Mouse (Mus musculus): ENCODE data around the gene 4930523C07Rik.

4930523C07Rik gene

DNA sequence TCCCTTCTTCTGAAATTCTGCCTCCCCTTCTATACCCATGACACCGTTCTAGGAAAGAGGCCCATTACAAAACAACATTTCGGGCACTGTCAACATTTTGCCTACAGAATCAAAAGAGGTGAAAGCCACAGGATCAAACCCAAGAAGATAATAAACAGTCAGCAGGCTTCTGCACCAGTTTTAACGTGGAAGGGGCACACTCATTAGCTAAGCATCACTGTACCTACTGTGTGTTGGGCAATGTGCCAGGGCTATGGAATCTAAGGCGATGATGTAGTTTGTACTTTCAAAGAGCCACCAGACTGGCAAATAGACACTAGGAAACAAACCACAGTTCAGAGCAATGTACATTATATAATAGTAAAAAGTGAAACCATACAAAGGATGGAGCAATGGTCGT is 1.8 kb downstream of the 4930523C07Rik start:
- no peak for DNase-seq (ENCODE audit: low spot score in 2 of 2)

DNA sequence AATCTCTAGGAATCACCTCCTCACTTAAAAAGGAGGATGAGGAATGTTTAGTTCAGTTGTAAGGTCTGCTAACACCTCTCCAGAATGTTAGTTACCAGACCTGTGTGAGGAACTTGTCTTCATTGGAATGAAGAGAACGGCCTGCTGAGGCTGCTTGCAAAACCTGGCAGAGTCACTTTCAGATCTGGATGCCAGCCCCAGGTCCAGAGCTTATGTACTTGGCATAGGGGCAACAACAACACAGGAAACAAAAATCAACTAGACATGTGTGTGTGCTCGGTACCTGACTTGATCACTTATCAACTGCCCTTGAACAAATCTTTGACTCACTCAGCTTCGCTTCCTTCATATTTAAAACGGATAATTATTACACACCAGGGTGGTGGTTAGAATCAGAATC is 2.6 kb downstream of the 4930523C07Rik start:
- no peak for DNase-seq (ENCODE audit: low spot score in 2 of 2)

DNA sequence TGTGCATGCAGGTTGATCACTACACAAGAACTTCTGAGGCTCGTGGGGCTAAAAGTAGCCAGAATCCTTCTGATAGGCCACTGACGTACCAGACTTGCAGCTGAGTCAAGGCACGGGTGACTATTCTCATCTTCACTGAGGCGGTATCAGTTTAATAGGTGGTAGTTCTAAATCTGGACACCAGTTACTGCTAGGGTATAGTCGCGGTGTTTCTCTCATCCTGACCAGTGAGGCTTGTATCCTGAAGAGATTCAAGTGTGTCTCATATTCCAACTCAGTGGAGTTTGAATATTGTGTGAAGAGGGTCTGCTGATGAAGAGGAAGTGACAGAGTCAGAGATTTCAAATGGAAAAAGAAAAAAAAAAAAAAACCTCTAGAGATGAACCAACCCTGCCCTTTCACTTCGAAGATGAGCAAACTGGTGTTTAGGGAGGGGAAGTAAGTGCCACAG is 3.3 kb downstream of the 4930523C07Rik start:
- peak in 1 of 2 experiments; percentile 59 for DNase-seq (ENCODE audit: low spot score in 2 of 2)

DNA sequence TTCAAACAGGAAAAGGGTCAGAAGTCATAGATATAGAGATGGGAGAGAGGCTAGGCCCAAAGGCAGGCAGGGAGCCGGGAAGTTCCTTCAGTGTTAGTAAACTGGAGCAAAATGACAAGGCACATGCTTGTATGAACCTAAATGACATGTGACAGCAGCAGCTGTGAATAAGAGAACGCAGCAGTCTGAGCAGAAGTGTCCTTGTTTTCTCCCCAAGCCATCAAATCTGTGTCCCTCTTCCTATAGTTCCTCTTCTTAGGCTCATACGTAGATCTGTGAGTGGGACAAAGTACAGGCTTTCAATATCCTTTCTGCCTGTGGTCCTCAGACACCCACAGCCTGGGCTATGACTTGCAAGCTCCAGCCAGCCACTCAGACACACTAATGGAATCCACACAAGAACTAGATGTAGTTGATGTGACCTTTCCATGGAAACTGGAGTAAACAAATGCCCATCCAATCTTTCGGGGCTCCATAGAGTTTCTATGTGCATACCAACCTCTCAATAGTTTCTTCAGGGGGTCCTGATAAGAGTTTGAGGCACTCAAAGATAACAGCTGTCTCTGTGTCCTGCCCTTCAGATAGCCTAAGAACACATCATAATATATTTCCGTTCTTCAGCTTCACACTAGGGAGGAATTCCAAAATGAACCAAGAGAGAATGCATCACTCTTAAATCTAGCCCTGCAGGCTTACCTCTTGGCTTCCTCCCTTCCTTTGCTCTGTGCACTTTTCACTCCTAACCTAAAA is 5.1 kb downstream of the 4930523C07Rik start:
- no peak for DNase-seq (ENCODE audit: low spot score in 2 of 2)

DNA sequence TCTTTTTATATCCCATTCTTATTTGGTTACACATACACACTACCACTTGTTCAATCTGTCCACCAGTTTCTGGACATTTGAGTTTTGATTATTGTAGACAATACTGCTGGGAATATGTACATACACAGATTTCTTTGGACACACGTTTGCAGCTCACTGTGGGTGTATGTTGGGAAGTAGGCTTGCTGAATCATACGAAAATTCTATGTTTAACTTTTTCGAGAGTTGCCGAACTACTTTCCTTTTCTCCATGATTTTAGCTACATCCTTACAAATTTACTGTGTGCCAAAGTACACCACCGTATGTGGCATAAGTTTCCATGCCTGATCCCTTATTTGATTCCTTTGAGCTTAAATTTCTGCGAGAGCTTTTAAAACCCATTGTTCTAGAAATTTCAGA is 6.7 kb downstream of the 4930523C07Rik start:
- no peak for DNase-seq (ENCODE audit: low spot score in 2 of 2)

DNA sequence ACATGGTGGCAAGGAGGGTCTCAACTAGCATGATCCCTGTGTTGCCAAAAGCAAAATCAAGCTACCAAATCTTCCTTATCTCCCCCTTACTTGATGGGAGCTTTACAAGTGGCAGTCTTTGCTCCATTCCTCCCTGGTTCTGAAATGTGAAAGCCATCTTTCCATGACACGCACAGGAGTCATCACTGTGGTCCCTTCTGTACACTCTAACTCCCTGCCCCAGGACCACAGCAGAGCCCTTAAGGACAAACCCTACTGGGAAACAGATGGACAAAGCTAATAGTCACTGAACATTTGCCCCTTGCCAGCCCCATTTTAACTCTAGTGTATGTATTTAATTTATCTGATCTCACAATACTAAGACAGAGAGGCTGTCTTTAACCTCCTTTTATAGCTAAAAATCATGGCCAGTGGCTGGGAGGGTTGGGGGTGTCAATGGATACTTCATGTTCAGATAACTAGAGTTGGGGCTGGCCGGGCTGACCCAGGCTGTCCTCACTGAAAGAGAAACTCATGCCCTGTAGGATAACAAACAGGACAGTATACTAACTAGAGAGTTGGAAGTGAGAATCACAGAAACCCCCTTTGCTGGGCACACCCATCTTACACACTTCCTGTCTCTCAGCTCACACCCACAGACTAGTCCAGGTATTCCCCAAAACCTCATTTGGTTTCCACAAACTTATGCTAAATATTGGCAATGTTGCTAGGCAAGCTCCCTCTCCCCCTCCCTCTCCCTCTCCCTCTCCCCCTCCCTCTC is 8.6 kb downstream of the 4930523C07Rik start:
- peak; percentile 80 to 87 for DNase-seq (ENCODE audit: low spot score in 2 of 2)

DNA sequence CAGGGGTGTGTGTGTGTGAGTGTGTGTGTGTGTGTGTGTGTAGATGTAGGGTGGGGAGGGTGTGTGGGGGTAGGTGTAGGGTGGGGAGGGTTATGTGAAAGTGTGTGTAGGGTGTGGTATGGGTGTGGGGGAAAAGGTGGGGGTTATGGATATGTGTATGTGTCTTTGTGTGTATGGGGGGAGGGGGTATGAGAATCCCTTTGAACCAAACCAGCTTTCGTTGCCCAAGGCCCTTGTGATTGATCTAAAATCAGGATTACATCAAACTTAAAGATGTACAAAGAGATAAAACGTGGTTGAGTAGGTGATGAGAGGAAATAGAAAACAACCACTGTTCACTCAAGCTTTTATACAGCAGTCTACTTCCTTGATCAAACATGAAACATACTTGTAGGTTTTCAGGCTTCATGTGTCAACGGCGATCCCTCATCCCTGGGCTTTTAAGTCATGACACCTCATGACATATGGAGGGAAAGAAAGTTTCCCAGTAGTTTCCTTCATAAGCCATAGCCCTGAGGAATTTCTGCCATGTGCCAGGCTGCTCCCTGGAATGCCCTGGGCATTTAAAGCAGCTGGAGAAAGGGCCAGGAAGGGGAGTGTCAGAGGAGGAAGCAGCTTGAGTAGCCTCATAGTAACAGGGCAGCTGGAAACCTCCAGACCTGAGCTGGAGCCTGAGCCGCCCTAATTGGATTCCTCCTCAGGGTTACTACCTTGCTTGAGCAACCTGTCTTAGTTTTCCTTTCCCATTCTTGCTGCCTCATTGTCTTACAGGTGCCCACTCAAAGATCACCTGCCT is 9.5 kb downstream of the 4930523C07Rik start:
- DNase-seq (ENCODE audit: low spot score in 2 of 2), result peak; percentile 45 to 47

DNA sequence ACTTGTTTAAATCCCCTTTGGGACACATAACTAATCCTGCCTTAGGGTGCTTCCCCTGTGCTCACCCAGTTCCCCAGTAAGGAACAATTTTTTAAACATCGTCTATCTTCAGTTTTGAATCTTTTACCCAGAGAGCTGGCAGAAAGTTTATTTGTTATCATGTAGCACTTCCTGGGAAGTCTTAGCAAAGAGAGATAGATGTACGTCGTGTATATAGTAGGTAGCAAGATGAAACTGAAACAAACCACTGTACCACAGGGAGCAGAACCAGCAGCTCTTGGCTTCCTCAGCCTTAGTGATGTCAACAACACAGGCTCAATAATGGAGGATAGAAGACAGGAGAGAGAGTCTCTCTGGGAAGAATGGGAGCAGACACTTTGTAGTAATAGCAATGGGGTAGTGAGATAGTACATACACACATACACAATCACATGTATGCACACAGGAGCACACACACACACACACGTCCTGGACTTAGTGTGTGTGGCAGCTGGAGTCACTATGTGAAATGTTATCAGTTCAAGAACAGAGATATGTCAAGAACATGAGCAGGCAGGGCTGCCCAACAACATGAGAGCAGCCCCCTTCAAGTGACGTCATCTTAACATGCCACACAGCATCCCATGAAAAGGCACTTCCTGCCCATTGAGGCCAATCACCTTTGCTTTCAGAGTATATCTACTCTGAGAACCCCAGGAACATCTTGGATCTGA is 10.3 kb downstream of the 4930523C07Rik start:
- DNase-seq (ENCODE audit: low spot score in 2 of 2), result peak in 1 of 2 experiments; percentile 26

DNA sequence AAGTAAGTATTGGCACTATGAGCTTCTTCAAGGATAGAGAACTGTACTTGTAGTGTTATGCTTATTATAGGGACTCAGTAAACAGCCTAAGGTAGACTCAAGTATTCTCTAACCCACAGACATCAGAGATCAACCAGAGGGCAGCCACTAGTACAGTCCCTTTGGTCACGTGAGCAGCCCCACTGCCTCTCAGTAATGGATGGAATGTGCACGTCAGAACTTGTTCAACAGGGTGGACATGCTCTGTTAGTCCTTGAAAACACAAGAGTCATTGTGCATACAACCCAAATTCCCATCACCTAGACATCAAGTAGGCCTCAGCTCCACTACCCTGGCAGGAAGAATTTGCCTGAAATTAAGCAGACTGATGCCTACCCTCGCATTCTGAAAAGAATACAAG is 13.5 kb downstream of the 4930523C07Rik start:
- no peak for DNase-seq (ENCODE audit: low spot score in 2 of 2)

DNA sequence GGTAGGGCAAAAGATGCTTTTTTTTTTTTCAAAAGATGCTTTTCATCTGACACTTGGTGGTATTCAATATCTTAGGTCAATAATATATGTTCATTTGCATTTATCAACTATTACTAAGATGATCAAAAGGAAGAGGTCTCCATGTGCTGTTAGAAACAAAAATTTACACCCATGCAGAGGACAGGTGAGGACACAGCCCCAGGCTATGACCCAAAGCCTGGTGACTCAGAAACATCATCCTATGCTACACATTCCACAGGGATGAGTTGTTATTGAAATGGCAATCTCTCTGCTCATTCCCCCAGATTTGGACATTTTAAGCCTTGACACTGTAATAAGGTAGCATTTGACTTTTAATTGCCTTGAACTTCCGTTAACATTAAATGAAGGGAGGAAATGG is 15.7 kb downstream of the 4930523C07Rik start:
- no peak for DNase-seq (ENCODE audit: low spot score in 2 of 2)

DNA sequence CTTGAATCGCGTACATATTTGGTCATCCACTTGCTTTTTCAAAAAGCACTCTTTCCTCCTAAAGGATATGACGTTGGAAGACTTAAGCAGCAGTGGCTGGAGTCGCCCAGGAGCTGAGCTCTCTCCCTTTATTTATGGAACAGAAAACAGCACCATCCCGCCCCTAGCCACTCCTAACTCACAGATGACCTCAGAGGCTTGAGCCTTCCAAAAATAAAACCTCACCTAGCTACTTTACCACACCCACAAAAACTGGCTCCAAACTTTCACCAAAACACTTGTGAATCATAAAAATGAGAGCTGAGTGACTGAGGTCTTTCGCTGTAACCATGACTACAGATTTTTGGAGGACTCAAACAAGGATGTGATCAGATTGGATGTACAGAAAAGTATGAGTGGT is 16.4 kb downstream of the 4930523C07Rik start:
- DNase-seq (ENCODE audit: low spot score in 2 of 2), result no peak

DNA sequence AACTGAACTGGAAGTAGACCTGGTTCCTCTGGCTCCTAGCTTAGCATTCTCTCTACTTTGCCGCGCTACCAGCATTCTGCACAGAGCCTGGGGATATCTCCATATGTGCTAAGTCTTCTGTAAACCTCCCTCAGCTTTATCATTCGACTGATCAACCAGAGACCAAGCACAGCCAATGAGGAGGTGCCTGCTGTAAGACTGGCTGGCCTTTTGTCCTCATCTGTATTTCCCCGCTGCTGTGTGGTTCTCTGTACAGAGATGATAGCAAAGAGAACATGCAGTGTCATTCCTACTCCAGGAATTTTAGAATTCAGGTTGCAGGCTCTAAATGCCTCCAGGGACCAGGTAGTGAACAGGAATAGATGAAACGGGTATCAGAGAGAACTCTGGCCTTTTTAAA is 17.1 kb downstream of the 4930523C07Rik start:
- no peak for DNase-seq (ENCODE audit: low spot score in 2 of 2)

DNA sequence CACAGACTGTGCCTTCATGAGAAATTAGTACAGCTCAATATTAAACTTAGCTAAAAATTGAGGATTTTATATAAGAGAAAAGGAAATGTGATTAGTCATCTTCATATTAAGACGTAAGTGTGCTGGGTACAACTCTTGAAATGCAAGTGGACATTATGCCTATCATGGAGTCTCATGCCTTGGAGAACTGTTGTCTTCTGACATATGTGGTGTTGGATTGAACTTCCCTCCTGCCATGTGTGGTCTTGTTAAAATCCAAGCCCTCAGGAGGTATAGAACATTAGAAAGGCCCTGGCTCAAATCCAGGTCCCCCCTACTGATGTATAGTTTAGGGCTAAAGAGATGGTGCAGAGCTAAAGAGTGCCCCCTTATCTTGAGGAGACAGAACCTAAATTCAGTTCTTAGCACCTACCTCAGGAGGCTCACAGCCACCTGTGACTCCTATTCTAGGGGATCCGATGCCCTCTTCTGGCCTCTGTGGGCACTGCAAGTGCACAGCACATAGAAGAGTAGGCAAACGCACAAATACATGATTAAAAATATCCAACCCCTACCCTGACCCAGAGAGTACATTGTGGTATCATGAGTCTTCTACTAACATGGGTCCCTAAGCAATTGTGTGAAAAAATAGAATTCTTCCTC is 17.7 kb downstream of the 4930523C07Rik start:
- peak; percentile 57 to 73 for DNase-seq (ENCODE audit: low spot score in 2 of 2)

DNA sequence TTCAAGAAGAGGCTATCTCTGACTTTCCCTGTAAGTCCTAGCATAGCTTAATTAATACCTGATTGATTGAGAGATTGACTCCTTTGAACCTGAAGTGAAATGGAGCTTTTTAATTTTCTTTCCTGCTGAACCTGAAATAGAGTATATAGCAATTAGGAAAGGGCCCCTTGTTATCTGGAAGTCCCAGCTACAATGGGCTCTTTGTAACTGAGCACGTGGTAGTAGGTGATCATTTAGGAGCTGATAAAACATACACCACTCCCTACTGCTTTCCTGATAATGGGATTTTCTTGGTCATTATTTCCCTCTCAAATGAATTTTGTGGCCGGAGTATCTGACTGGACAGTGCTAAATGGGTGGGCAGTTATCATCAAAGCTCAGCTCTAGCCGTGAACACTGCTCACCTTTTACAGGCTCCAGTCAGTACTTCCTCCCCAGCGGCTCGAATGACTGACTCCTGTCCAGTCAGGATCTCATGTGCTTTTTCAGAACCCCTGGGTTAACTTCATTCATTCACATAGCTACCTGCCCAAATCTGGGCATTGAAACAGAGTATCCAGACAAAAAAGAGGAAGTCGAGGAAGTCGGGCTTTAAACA is 20.5 kb downstream of the 4930523C07Rik start:
- DNase-seq (ENCODE audit: low spot score in 2 of 2), result no peak

DNA sequence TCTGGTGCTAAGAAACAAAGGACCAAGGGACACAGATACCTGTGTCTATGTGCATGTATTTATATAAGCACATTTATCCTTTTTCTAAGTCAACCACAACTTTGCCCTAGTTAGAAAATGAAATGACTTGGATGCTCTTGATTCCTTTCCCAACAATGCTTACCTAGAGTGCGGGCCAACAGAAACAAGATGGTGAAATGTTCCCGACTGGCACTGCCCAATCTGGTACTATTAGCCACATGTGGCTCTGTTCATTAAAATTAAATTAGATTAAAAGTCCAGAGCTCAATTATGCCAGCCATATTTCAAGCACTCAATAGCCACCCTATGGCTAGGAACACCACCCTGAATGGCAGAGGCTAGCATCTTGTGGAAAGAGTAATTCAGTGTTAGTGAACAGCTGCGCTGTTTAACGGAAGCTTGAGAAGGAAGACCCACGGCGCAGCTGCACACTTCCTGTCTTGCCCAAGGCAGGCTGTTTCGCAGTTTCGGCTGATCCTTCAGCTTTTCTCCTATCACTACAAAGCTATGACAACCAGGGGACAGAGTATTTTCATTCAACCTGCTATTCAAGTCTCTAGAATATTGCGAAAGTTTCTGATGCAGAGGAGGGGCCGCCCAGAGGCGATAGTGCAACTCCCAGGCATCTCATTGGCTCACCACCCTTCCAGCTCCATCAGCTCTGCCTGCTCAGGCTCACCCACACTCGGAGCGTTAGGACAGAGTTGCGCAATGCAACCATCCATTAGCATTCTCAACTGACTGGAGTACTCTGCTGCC is 34.9 kb downstream of the 4930523C07Rik start:
- peak; percentile 27 to 36 for DNase-seq (ENCODE audit: low spot score in 2 of 2)

DNA sequence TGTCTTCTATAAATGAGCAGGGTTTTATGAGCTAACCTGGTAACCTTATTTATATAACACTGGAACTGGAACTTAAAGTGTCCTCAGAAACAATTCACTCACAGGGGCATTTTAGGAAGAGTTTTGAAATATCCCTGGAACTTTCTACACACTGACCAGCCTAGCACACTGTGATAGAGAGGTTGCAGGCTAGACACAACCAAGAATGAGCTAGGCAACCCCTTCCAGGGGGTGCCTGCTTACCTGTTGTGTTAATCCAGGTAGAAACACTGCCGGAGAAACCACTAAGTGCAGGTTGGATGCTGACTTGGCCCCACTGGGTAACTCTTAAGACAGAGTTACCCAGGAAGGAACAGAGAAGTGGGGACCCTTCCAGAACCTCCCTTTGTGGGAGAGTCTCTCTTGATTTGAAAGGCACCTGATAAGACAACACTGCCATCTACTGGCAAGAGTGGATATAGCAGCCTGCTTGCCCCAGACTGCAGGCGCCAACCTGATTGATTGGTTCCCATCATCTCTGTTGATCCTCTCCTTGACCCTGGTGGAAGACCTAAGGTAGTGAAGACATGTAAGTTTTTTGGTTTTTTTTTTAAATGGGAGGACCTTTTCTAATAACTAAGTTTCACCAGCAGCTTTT is 36.7 kb downstream of the 4930523C07Rik start:
- peak; percentile 76 to 85 for DNase-seq (ENCODE audit: low spot score in 2 of 2)

DNA sequence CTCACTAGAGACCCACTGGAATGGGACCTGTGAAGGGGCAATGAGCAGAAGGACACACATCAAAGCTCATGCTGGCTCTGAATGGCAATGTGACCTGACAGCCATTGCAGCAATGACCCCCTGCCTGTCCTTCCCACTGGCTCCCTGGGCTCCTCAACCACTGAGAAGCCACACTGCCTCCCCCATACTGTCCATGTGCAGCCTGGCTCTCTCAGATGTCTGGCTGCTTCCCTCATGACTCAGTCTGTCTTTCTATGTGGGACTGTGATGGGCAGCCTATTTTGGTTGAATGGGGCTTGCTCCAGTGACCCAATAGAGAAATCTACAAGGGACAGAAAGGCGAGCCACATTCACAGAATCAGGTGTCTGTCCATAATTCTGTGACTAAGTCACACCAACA is 38.5 kb downstream of the 4930523C07Rik start:
- DNase-seq (ENCODE audit: low spot score in 2 of 2), result no peak

DNA sequence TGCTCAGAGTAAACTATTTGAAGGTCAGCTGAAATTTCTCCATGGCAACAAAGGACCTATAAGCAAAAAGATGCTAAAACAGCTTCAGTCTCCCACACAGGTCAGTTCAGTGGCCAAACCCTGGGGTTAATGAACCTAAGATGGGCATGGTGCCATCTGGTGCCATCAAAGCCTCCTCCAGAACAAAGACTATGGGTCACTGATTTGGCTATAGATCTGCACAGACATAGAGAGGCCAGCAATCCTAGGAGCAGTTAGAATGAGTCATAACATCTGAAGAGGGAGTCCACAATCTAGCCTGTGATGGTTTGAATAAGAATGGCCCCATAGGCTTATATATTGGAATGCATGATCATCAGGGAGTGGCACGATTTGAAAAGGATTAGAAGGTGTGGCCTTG is 40.1 kb downstream of the 4930523C07Rik start:
- no peak for DNase-seq (ENCODE audit: low spot score in 2 of 2)

DNA sequence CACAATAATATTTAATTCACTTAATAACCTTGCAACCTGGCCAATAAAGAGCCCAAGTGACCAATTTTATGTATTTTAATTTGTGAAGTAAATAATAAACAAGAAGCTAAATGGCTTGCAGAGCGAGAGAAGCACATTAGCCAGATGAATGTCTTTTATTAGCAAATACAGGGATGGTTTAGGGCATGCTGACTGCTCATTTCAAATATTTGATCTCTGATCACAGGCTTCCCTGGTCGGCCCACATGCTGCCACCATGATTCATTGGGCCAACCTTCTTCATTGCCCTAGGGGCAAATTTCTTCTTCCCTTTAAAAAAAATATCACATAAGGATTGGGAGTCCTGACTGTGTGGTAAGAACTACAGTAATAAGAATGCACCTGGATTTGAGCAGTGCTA is 42.5 kb downstream of the 4930523C07Rik start:
- DNase-seq (ENCODE audit: low spot score in 2 of 2), result no peak
